Comparison of ENCODE assay signal across 13 mouse cellular contexts in genomic region chr19:12464127-12464526, GRCm38 (mm10). TPM values are rescaled to one million over a fixed set of nuclear protein-coding genes. Genes with fewer than 3 reads are reported as not detected.
DNase-seq lines count a peak whose midpoint lies in the region; ATAC-seq and TF ChIP-seq lines count a peak whose summit lies in the region.
"Had no signal": no experiment of that assay in that cellular context is flagged by ENCODE, and none has a peak within 500 bp of the region (broad histone marks: within the 10 kb centered on the region; RNA-seq: fewer than 3 reads in every experiment).

No protein-coding gene starts in this region.

- H3K9ac ChIP-seq in heart, postnatal 0 days (replicated peaks; ENCODE audit: low read depth, low read length), result no peak overlapping the region
- no peak overlapping the region for H3K9ac ChIP-seq in stomach, postnatal 0 days (ENCODE audit: low read length)

- TF ChIP-seq EP300 in heart, postnatal 0 days (IDR thresholded peaks at IDR 0.05; ENCODE audit: low read depth), result no peak
- TF ChIP-seq EP300 in stomach, postnatal 0 days (optimal IDR thresholded peaks at IDR 0.05), result no peak

- no peak overlapping the region for H3K4me3 ChIP-seq in heart, postnatal 0 days (ENCODE audit: low read depth, low read length)
- no peak overlapping the region for H3K4me3 ChIP-seq in testis, adult 2 months (ENCODE audit: control insufficient read depth, low read depth, low read length)
- H3K4me3 ChIP-seq in limb, embryonic 10.5 days, result no peak overlapping the region
- no peak overlapping the region for H3K4me3 ChIP-seq in stomach, postnatal 0 days (ENCODE audit: low read depth, low read length)
- H3K4me3 ChIP-seq: heart, embryonic 10.5 days had no signal

- H3K4me2 ChIP-seq in heart, postnatal 0 days (ENCODE audit: low read depth, low read length), result no peak overlapping the region
- no peak overlapping the region for H3K4me2 ChIP-seq in stomach, postnatal 0 days (replicated peaks; ENCODE audit: low read depth)

- no peaks in the 10 kb centered on the region for H3K9me3 ChIP-seq in heart, postnatal 0 days (replicated peaks; ENCODE audit: control insufficient read depth, low read length)
- no peaks in the 10 kb centered on the region for H3K9me3 ChIP-seq in limb, embryonic 10.5 days (replicated peaks)
- H3K9me3 ChIP-seq in stomach, postnatal 0 days (ENCODE audit: control insufficient read depth, low read length), result no peaks in the 10 kb centered on the region
- H3K9me3 ChIP-seq: G1E; heart, embryonic 10.5 days had no signal

- intact Hi-C loops in heart, postnatal 14 days (cut with DNase I), result no loop called here

- no peaks in the 10 kb centered on the region for H3K36me3 ChIP-seq in heart, postnatal 0 days (replicated peaks; ENCODE audit: control insufficient read depth, insufficient read depth, low read length)
- no peaks in the 10 kb centered on the region for H3K36me3 ChIP-seq in testis, adult 2 months (ENCODE audit: control insufficient read depth, insufficient read depth, low read length)
- no peaks in the 10 kb centered on the region for H3K36me3 ChIP-seq in limb, embryonic 10.5 days
- H3K36me3 ChIP-seq in stomach, postnatal 0 days (ENCODE audit: control insufficient read depth, insufficient read depth, low read length), result peaks cover 6% of the 10 kb centered on the region; the same call in 1 of the 2 replicates
- H3K36me3 ChIP-seq: G1E; heart, embryonic 10.5 days had no signal

- H3K4me1 ChIP-seq in heart, postnatal 0 days (ENCODE audit: control insufficient read depth, insufficient read depth), result no peaks in the 10 kb centered on the region
- H3K4me1 ChIP-seq in testis, adult 2 months (ENCODE audit: control insufficient read depth, insufficient read depth, low read length), result peaks cover 2% of the 10 kb centered on the region
- no peaks in the 10 kb centered on the region for H3K4me1 ChIP-seq in limb, embryonic 10.5 days
- no peaks in the 10 kb centered on the region for H3K4me1 ChIP-seq in stomach, postnatal 0 days (replicated peaks; ENCODE audit: control insufficient read depth, insufficient read depth)

- no peak overlapping the region for H3K27ac ChIP-seq in heart, postnatal 0 days (ENCODE audit: low read depth)
- H3K27ac ChIP-seq in testis, adult 2 months (ENCODE audit: control insufficient read depth, insufficient read depth, low read depth, low read length), result peak overlapping the region; percentile 16; the same call in 1 of the 2 replicates
- H3K27ac ChIP-seq in limb, embryonic 10.5 days, result no peak overlapping the region
- H3K27ac ChIP-seq in stomach, postnatal 0 days (replicated peaks), result peak overlapping the region; percentile 76
- H3K27ac ChIP-seq: heart, embryonic 10.5 days had no signal

- peak; percentile 5 for DNase-seq in heart, postnatal 0 days (ENCODE audit: low spot score)
- DNase-seq in heart, postnatal 14 days, result no peak
- no peak for DNase-seq in testis, postnatal 14 days (ENCODE audit: low spot score)
- DNase-seq in limb, embryonic 10.5 days (ENCODE audit: low spot score), result peak; percentile 5
- DNase-seq in stomach, postnatal 0 days (ENCODE audit: low spot score), result peak; percentile 13
- DNase-seq in cerebellum, adult 11 months, result no peak
- no peak for DNase-seq in layer of hippocampus, adult 9-10 months (ENCODE audit: low spot score)

- no peak for ATAC-seq in heart, postnatal 0 days (ENCODE audit: insufficient read depth, low read depth)
- peak; percentile 13; the same call in 1 of the 2 replicates for ATAC-seq in stomach, postnatal 0 days (ENCODE audit: low FRiP score, low TSS enrichment)

- H3K27me3 ChIP-seq in heart, postnatal 0 days (ENCODE audit: control insufficient read depth, insufficient read depth, low read length), result no peaks in the 10 kb centered on the region
- no peaks in the 10 kb centered on the region for H3K27me3 ChIP-seq in testis, adult 2 months (ENCODE audit: control insufficient read depth, insufficient read depth, low read length)
- H3K27me3 ChIP-seq in limb, embryonic 10.5 days (ENCODE audit: low read depth, poor library complexity, severe bottlenecking), result no peaks in the 10 kb centered on the region
- H3K27me3 ChIP-seq in stomach, postnatal 0 days (ENCODE audit: control insufficient read depth, insufficient read depth, low read length), result no peaks in the 10 kb centered on the region

- WGBS in heart, postnatal 0 days, result 67% methylated on average over 5 of the region's 5 CpGs
- 89% methylated on average over 5 of the region's 5 CpGs for WGBS in limb, embryonic 10.5 days
- 54% methylated on average over 5 of the region's 5 CpGs for WGBS in stomach, postnatal 0 days

- no peak for TF ChIP-seq CTCF in heart, postnatal 0 days (IDR thresholded peaks at IDR 0.05; ENCODE audit: low read depth)
- TF ChIP-seq CTCF in testis, adult 2 months (IDR thresholded peaks at IDR 0.05; ENCODE audit: control insufficient read depth, insufficient read depth, insufficient replicate concordance, low read depth, low read length), result no peak
- no peak for TF ChIP-seq CTCF in stomach, postnatal 0 days (IDR thresholded peaks at IDR 0.05; ENCODE audit: low read depth)

- TF ChIP-seq POLR2A in testis, adult 2 months (IDR thresholded peaks at IDR 0.05; ENCODE audit: control insufficient read depth, low read depth, low read length), result no peak

RNA-seq across cellular contexts. Expression of gene Mpeg1, which starts 3.5 kb away (rescaled TPM):
- 0.46 and 3.6 TPM in 2 replicates for total RNA-seq in heart, postnatal 0 days (2014; rRNA removed; ENCODE audit: low replicate concordance)
- 0.36 and 0.37 TPM in 2 replicates for polyA plus RNA-seq in heart, postnatal 0 days (2015; fragmentation: Nextera tagmentation; extraction: Ambion mirVana)
- 1 to 10 TPM; 6.6 to 7.1 TPM for total RNA-seq in heart, postnatal 14 days (2021)
- polyA plus RNA-seq in testis, adult 2 months (2012; rRNA removed), result 2.8 and 3.3 TPM in 2 replicates
- 0.05 and 0.08 TPM in 2 replicates for polyA plus RNA-seq in limb, embryonic 10.5 days (2016; fragmentation: Nextera tagmentation; extraction: Ambion mirVana)
- polyA plus RNA-seq in stomach, postnatal 0 days (2015; fragmentation: Nextera tagmentation; extraction: Ambion mirVana), result 0.71 and 0.84 TPM in 2 replicates
- polyA plus RNA-seq: G1E; heart, embryonic 10.5 days had no signal

RNA-seq across cellular contexts. Expression of gene Pfpl, which starts 36.4 kb away (rescaled TPM):
- not detected in 2 replicates for total RNA-seq in heart, postnatal 0 days (2014; rRNA removed; ENCODE audit: low replicate concordance)
- not detected in 2 replicates for polyA plus RNA-seq in heart, postnatal 0 days (2015; fragmentation: Nextera tagmentation; extraction: Ambion mirVana)
- total RNA-seq in heart, postnatal 14 days (2021), result not detected
- 0.02 TPM in 2 replicates for polyA plus RNA-seq in testis, adult 2 months (2012; rRNA removed)
- not detected in 2 replicates for polyA plus RNA-seq in limb, embryonic 10.5 days (2016; fragmentation: Nextera tagmentation; extraction: Ambion mirVana)
- not detected in 2 replicates for polyA plus RNA-seq in stomach, postnatal 0 days (2015; fragmentation: Nextera tagmentation; extraction: Ambion mirVana)
- total RNA-seq: midbrain, postnatal 0 days had no signal
- polyA plus RNA-seq: G1E; heart, embryonic 10.5 days; kidney, embryonic 16.5 days; midbrain, postnatal 0 days had no signal

RNA-seq across cellular contexts. Expression of gene Dtx4, which starts 37.1 kb away (rescaled TPM):
- total RNA-seq in heart, postnatal 0 days (2014; rRNA removed; ENCODE audit: low replicate concordance), result 1.5 and 3.8 TPM in 2 replicates
- polyA plus RNA-seq in heart, postnatal 0 days (2015; fragmentation: Nextera tagmentation; extraction: Ambion mirVana), result 1.2 and 1.3 TPM in 2 replicates
- total RNA-seq in heart, postnatal 14 days (2021), result 1 to 10 TPM; 7.6 to 9.7 TPM
- polyA plus RNA-seq in testis, adult 2 months (2012; rRNA removed), result 5.7 and 6.0 TPM in 2 replicates
- polyA plus RNA-seq in limb, embryonic 10.5 days (2016; fragmentation: Nextera tagmentation; extraction: Ambion mirVana), result 1.8 and 2.3 TPM in 2 replicates
- polyA plus RNA-seq in stomach, postnatal 0 days (2015; fragmentation: Nextera tagmentation; extraction: Ambion mirVana), result 6.2 and 7.1 TPM in 2 replicates
- polyA plus RNA-seq: G1E had no signal

RNA-seq across cellular contexts. Expression of gene Olfr1441, which starts 46.9 kb away (rescaled TPM):
- total RNA-seq in heart, postnatal 0 days (2014; rRNA removed; ENCODE audit: low replicate concordance), result not detected in 2 replicates
- polyA plus RNA-seq in heart, postnatal 0 days (2015; fragmentation: Nextera tagmentation; extraction: Ambion mirVana), result not detected in 2 replicates
- total RNA-seq in heart, postnatal 14 days (2021), result not detected
- polyA plus RNA-seq in testis, adult 2 months (2012; rRNA removed), result not detected in 2 replicates
- not detected in 2 replicates for polyA plus RNA-seq in limb, embryonic 10.5 days (2016; fragmentation: Nextera tagmentation; extraction: Ambion mirVana)
- polyA plus RNA-seq in stomach, postnatal 0 days (2015; fragmentation: Nextera tagmentation; extraction: Ambion mirVana), result not detected in 2 replicates
- total RNA-seq: left cerebral cortex, postnatal 10 days; midbrain, postnatal 0 days had no signal
- polyA plus RNA-seq: G1E; heart, embryonic 10.5 days; kidney, embryonic 16.5 days; midbrain, postnatal 0 days had no signal

Comparison
In these comparisons a context has a peak if more than half of its experiments do, and no peak if none do; other contexts are left out.
1. DNase-seq: peak in heart, postnatal 0 days (single experiment), limb, embryonic 10.5 days (single experiment) and stomach, postnatal 0 days (single experiment); none in heart, postnatal 14 days (0 of 2), testis, postnatal 14 days (single experiment), cerebellum, adult 11 months (single experiment) and layer of hippocampus, adult 9-10 months (single experiment).
2. H3K27ac ChIP-seq: peak in testis, adult 2 months (single experiment) and stomach, postnatal 0 days (single experiment); none in heart, postnatal 0 days (single experiment) and limb, embryonic 10.5 days (single experiment).